Mouse (Mus musculus) ES-Bruce4 (cell line): Measurements from ENCODE around the gene Catip. TPM values are rescaled to one million over a fixed set of nuclear protein-coding genes. Genes with fewer than 3 reads are reported as not detected.

Source experiments
- H3K27ac ChIP-seq: 2 replicates; pipeline ENCODE4 v1.5.1; 2012; ENCODE audit warnings: low read length, inconsistent platforms; ENCODE audit not compliant: insufficient read depth
- H3K27me3 ChIP-seq: 2 replicates; pipeline ENCODE4 v1.6.1; 2012; ENCODE audit warnings: mild to moderate bottlenecking, low read length, inconsistent platforms; ENCODE audit not compliant: control insufficient read depth, poor library complexity, insufficient read depth, severe bottlenecking
- H3K36me3 ChIP-seq: 2 replicates; pipeline ENCODE4 v1.6.1; 2012; ENCODE audit warnings: inconsistent platforms, mild to moderate bottlenecking, low read length, moderate library complexity; ENCODE audit not compliant: control insufficient read depth, poor library complexity, insufficient read depth, severe bottlenecking
- H3K4me1 ChIP-seq: one replicate; pipeline ENCODE4 v1.8.1; 2011; ENCODE audit warnings: low read length; ENCODE audit not compliant: control insufficient read depth, insufficient read depth
- H3K4me3 ChIP-seq: 2 replicates; pipeline ENCODE4 v1.5.1; 2011; ENCODE audit warnings: low read depth, mild to moderate bottlenecking, low read length
- H3K9ac ChIP-seq: 2 replicates; pipeline ENCODE4 v1.6.1; 2012; ENCODE audit warnings: low read depth, mild to moderate bottlenecking, inconsistent platforms; ENCODE audit not compliant: poor library complexity, severe bottlenecking
- H3K9me3 ChIP-seq: replicated peaks from 2 replicates; pipeline ENCODE4 v1.6.1; 2012; ENCODE audit warnings: mild to moderate bottlenecking, low read length, inconsistent platforms; ENCODE audit not compliant: control insufficient read depth, poor library complexity, insufficient read depth, severe bottlenecking
- CTCF ChIP-seq: IDR thresholded peaks from one replicate; pipeline ENCODE4 v1.8.1; 2011; ENCODE audit warnings: low read depth, low read length
- EP300 ChIP-seq: IDR thresholded peaks from 2 replicates; pipeline ENCODE4 v1.6.1; 2011; ENCODE audit warnings: low read depth, low read length; ENCODE audit not compliant: insufficient read depth
- POLR2A ChIP-seq: IDR thresholded peaks from one replicate; pipeline ENCODE4 v1.8.1; 2011; ENCODE audit warnings: low read length; ENCODE audit not compliant: insufficient read depth
- polyA plus RNA-seq: library from polyadenylated mRNA; stranded (reverse); fragments of >200 nt; gene quantifications from 2 replicates; pipeline ENCODE4 v1.2.4, GENCODE M21; 2011; ENCODE audit warnings: low read depth; ENCODE audit not compliant: missing spikeins, insufficient read depth, insufficient read length

Gene Catip
- polyA plus RNA-seq, 1 experiment, result 0.75 TPM

GRCm38 (mm10) chr1:74397268-74397918 lies 35.5 kb downstream of the Catip start:
- Histone ChIP-seq H3K27ac (peak overlapping the region; percentile 77), H3K9ac (peak overlapping the region; percentile 73), H3K4me3 (peak overlapping the region; percentile 70), H3K27me3 (no peaks in the 10 kb centered on the region), H3K4me1 (no peaks in the 10 kb centered on the region), H3K9me3 (no peaks in the 10 kb centered on the region), H3K36me3 (peaks cover 8% of the 10 kb centered on the region; the same call in 1 of the 2 replicates)
- TF ChIP-seq POLR2A, result peak; percentile 87
- 0 out of 2 replicates have a peak, but pooled peaks have one; percentile 64 for TF ChIP-seq EP300
- TF ChIP-seq CTCF, result peak; percentile 64

GRCm38 (mm10) chr1:74397919-74398451 lies 36.1 kb downstream of the Catip start:
- peak overlapping the region; percentile 73 for H3K9ac ChIP-seq
- TF ChIP-seq CTCF (peak; percentile 46), POLR2A (no peak), EP300 (no peak)
- no peaks in the 10 kb centered on the region for H3K4me1 ChIP-seq
- peaks cover 8% of the 10 kb centered on the region; the same call in 1 of the 2 replicates for H3K36me3 ChIP-seq
- H3K4me3 ChIP-seq, result peak overlapping the region; percentile 70
- no peaks in the 10 kb centered on the region for H3K9me3 ChIP-seq
- H3K27ac ChIP-seq, result peak overlapping the region; percentile 77
- H3K27me3 ChIP-seq, result no peaks in the 10 kb centered on the region

- H3K4me3 ChIP-seq, result no peak overlapping the region
- no peak overlapping the region for H3K9ac ChIP-seq
- H3K27ac ChIP-seq, result no peak overlapping the region
- no peaks in the 10 kb centered on the region for H3K27me3 ChIP-seq
- no peaks in the 10 kb centered on the region for H3K9me3 ChIP-seq
- no peaks in the 10 kb centered on the region for H3K36me3 ChIP-seq
- H3K4me1 ChIP-seq, result no peaks in the 10 kb centered on the region
- TF ChIP-seq EP300, result no peak
- TF ChIP-seq CTCF, result no peak
- TF ChIP-seq POLR2A, result no peak
These were observed 38.6 kb downstream of the Catip start for GRCm38 (mm10) chr1:74400531-74400930.

- Histone ChIP-seq H3K36me3 (no peaks in the 10 kb centered on the region), H3K27me3 (no peaks in the 10 kb centered on the region), H3K4me1 (no peaks in the 10 kb centered on the region), H3K9ac (no peak overlapping the region), H3K9me3 (no peaks in the 10 kb centered on the region), H3K27ac (no peak overlapping the region), H3K4me3 (no peak overlapping the region)
- TF ChIP-seq POLR2A (no peak), EP300 (no peak), CTCF (no peak)
These were observed 39.3 kb downstream of the Catip start for GRCm38 (mm10) chr1:74401015-74401702.

- TF ChIP-seq EP300, result no peak
- TF ChIP-seq POLR2A, result no peak
- no peak for TF ChIP-seq CTCF
- Histone ChIP-seq H3K27me3 (no peaks in the 10 kb centered on the region), H3K27ac (no peak overlapping the region)
These were observed 42.3 kb downstream of the Catip start for GRCm38 (mm10) chr1:74404206-74404605.

More at GRCm38 (mm10) chr1:74404206-74404605, 42.3 kb downstream of the Catip start:
- Histone ChIP-seq H3K36me3 (no peaks in the 10 kb centered on the region), H3K4me3 (no peak overlapping the region), H3K4me1 (no peaks in the 10 kb centered on the region), H3K9ac (no peak overlapping the region), H3K9me3 (no peaks in the 10 kb centered on the region)
